Mouse (Mus musculus) heart, embryonic 14.5 days (tissue): ENCODE measurements at regions not wholly inside any gene's neighbourhood (a gene's known extent, or its start where the extent isn't known, plus 50 kb on each side); places are given as distances from the start of the nearest gene placed in this dataset.

Experiments used
- ATAC-seq: fragments of 200-750 bp; cut with Nextera tagmentation; 2 replicates; pipeline ENCODE4 v1.8.0; 2017; ENCODE audit warnings: low read depth, moderate TSS enrichment; ENCODE audit not compliant: insufficient number of reproducible peaks, insufficient read depth, low FRiP score
- H3K27ac ChIP-seq, 2 experiments: fragments of 200-500 bp in 1 of 2; fragments of 300-500 bp in 1 of 2; sonication (generic) in 1 of 2; replicated peaks in 1 of 2; 2 replicates each; pipeline ENCODE4 v1.5.1; 2012 to 2014; ENCODE audit warnings: low read depth in 2 of 2, low read length in 2 of 2, control low read depth in 1 of 2, mild to moderate bottlenecking in 1 of 2, mixed read lengths in 1 of 2; ENCODE audit not compliant: control insufficient read depth in 1 of 2, insufficient read depth in 1 of 2
- H3K27me3 ChIP-seq: fragments of 300-500 bp; sonication (generic); 2 replicates; pipeline ENCODE4 v1.6.1; 2014; ENCODE audit warnings: mild to moderate bottlenecking, low read length, control low read depth; ENCODE audit not compliant: control insufficient read depth, insufficient read depth
- H3K36me3 ChIP-seq: fragments of 300-500 bp; sonication (generic); 2 replicates; pipeline ENCODE4 v1.6.1; 2014; ENCODE audit warnings: mild to moderate bottlenecking, control low read depth, low read length, mixed read lengths; ENCODE audit not compliant: control insufficient read depth, insufficient read depth
- H3K4me1 ChIP-seq, 2 experiments: fragments of 200-500 bp in 1 of 2; fragments of 300-500 bp in 1 of 2; sonication (generic) in 1 of 2; 2 replicates each; pipeline ENCODE4 v1.6.1; 2012 to 2014; ENCODE audit warnings: low read length in 2 of 2, control low read depth in 1 of 2, mixed read lengths in 1 of 2; ENCODE audit not compliant: control insufficient read depth in 2 of 2, insufficient read depth in 2 of 2
- H3K4me2 ChIP-seq: fragments of 300-500 bp; sonication (generic); 2 replicates; pipeline ENCODE4 v1.6.1; 2014; ENCODE audit warnings: mild to moderate bottlenecking, low read length
- H3K4me3 ChIP-seq, 2 experiments: fragments of 200-500 bp in 1 of 2; fragments of 300-500 bp in 1 of 2; sonication (generic) in 1 of 2; 2 replicates each; pipeline ENCODE4 v1.5.1; 2012 to 2014; ENCODE audit warnings: low read length in 2 of 2, mild to moderate bottlenecking in 2 of 2, control low read depth in 1 of 2, low read depth in 1 of 2, moderate library complexity in 1 of 2; ENCODE audit not compliant: control insufficient read depth in 1 of 2, insufficient read depth in 1 of 2
- H3K9ac ChIP-seq: fragments of 300-500 bp; sonication (generic); 2 replicates; pipeline ENCODE4 v1.6.1; 2014; ENCODE audit warnings: mild to moderate bottlenecking, low read length
- H3K9me3 ChIP-seq: fragments of 300-500 bp; sonication (generic); 2 replicates; pipeline ENCODE4 v1.6.1; 2016; ENCODE audit warnings: low read length, control low read depth; ENCODE audit not compliant: control insufficient read depth
- WGBS: fragments of 180-500 bp; shearing (Covaris S2); extraction: QIAGEN DNeasy Blood & Tissue Kit; methylation state at CpG from one replicate; pipeline ENCODE4 v1.1.7; 2014; 5-methylcytosine and 5-hydroxymethylcytosine counted together

GRCm38 (mm10) chr10:117896911-117897643 is 51.2 kb upstream of the Rap1b start:
- WGBS: 69% methylated on average over 12 of the region's 12 CpGs
- Histone ChIP-seq H3K9ac (no peak overlapping the region), H3K4me1 (peaks cover 5 to 8% of the 10 kb centered on the region in 2 experiments; a peak in 2 of 4 replicates), H3K27me3 (0 out of 2 replicates have a peak, but pooled peaks cover under 1% of the 10 kb centered on the region), H3K9me3 (no peaks in the 10 kb centered on the region), H3K4me2 (no peak overlapping the region), H3K36me3 (no peaks in the 10 kb centered on the region), H3K27ac (no peak overlapping the region), H3K4me3 (no peak overlapping the region)
- no peak for ATAC-seq

GRCm38 (mm10) chr10:117897766-117898165 is 51.9 kb upstream of the Rap1b start:
- no peak for ATAC-seq
- Histone ChIP-seq H3K4me3 (no peak overlapping the region), H3K36me3 (no peaks in the 10 kb centered on the region), H3K27me3 (0 out of 2 replicates have a peak, but pooled peaks cover 4% of the 10 kb centered on the region), H3K9me3 (no peaks in the 10 kb centered on the region), H3K9ac (no peak overlapping the region), H3K27ac (no peak overlapping the region), H3K4me2 (no peak overlapping the region), H3K4me1 (peaks cover 5 to 8% of the 10 kb centered on the region in 2 experiments; a peak in 2 of 4 replicates)
- 75% methylated on average over 5 of the region's 5 CpGs for WGBS

GRCm38 (mm10) chr10:117898391-117898790 is 52.6 kb upstream of the Rap1b start:
- Histone ChIP-seq H3K4me1 (peaks cover 5 to 8% of the 10 kb centered on the region in 2 experiments; a peak in 2 of 4 replicates), H3K9me3 (no peaks in the 10 kb centered on the region), H3K4me3 (no peak overlapping the region), H3K27ac (no peak overlapping the region), H3K36me3 (no peaks in the 10 kb centered on the region), H3K4me2 (no peak overlapping the region), H3K27me3 (0 out of 2 replicates have a peak, but pooled peaks cover 4% of the 10 kb centered on the region), H3K9ac (no peak overlapping the region)
- no peak for ATAC-seq
- WGBS: 96% methylated on average over 3 of the region's 3 CpGs

GRCm38 (mm10) chr10:117899410-117899935 is 53.6 kb upstream of the Rap1b start:
- peak overlapping the region; percentile 25; the same call in 1 of the 2 replicates for H3K4me2 ChIP-seq
- WGBS: 61% methylated on average over 13 of the region's 13 CpGs
- H3K4me3 ChIP-seq: no peak overlapping the region
- H3K27me3 ChIP-seq: 0 out of 2 replicates have a peak, but pooled peaks cover 4% of the 10 kb centered on the region
- no peak overlapping the region for H3K27ac ChIP-seq
- no peak for ATAC-seq
- peaks cover 5 to 8% of the 10 kb centered on the region in 2 experiments; a peak in 2 of 4 replicates for H3K4me1 ChIP-seq
- no peak overlapping the region for H3K9ac ChIP-seq
- no peaks in the 10 kb centered on the region for H3K9me3 ChIP-seq
- no peaks in the 10 kb centered on the region for H3K36me3 ChIP-seq

GRCm38 (mm10) chr10:117905666-117906266 is 59.9 kb upstream of the Rap1b start:
- peak overlapping the region; percentile 84 to 85 for H3K27ac ChIP-seq
- peaks cover 5 to 7% of the 10 kb centered on the region in 2 experiments; a peak in 3 of 4 replicates for H3K4me1 ChIP-seq
- WGBS: 3% methylated on average over 27 of the region's 27 CpGs
- H3K27me3 ChIP-seq: 0 out of 2 replicates have a peak, but pooled peaks cover 4% of the 10 kb centered on the region
- H3K4me2 ChIP-seq: peak overlapping the region; percentile 73
- H3K4me3 ChIP-seq: peak overlapping the region; percentile 30 to 41
- H3K9me3 ChIP-seq: no peaks in the 10 kb centered on the region
- H3K9ac ChIP-seq: peak overlapping the region; percentile 68
- H3K36me3 ChIP-seq: no peaks in the 10 kb centered on the region
- peak; percentile 70 for ATAC-seq

- Histone ChIP-seq H3K9ac (peak overlapping the region; percentile 68), H3K27me3 (0 out of 2 replicates have a peak, but pooled peaks cover 4% of the 10 kb centered on the region), H3K4me1 (peaks cover 5 to 7% of the 10 kb centered on the region in 2 experiments; a peak in 3 of 4 replicates), H3K4me2 (peak overlapping the region; percentile 73), H3K4me3 (peak overlapping the region; percentile 30 to 41), H3K27ac (peak overlapping the region; percentile 84 to 85), H3K9me3 (no peaks in the 10 kb centered on the region), H3K36me3 (no peaks in the 10 kb centered on the region)
- 5% methylated on average over 11 of the region's 11 CpGs for WGBS
- peak; percentile 82 for ATAC-seq
Observed at GRCm38 (mm10) chr10:117906267-117906811, 60.5 kb upstream of the Rap1b start.

GRCm38 (mm10) chr10:117908079-117908675 is 62.3 kb upstream of the Rap1b start:
- H3K9ac ChIP-seq: no peak overlapping the region
- 83% methylated on average over 16 of the region's 16 CpGs for WGBS
- H3K4me1 ChIP-seq: peaks cover 5 to 7% of the 10 kb centered on the region in 2 experiments; a peak in 3 of 4 replicates
- no peaks in the 10 kb centered on the region for H3K36me3 ChIP-seq
- no peak overlapping the region for H3K27ac ChIP-seq
- no peaks in the 10 kb centered on the region for H3K27me3 ChIP-seq
- H3K9me3 ChIP-seq: peaks cover 5% of the 10 kb centered on the region; the same call in 1 of the 2 replicates
- no peak for ATAC-seq
- no peak overlapping the region for H3K4me2 ChIP-seq
- no peak overlapping the region for H3K4me3 ChIP-seq
